Mouse (Mus musculus): ENCODE data around the gene Calml4. TPM values are rescaled to one million over a fixed set of nuclear protein-coding genes. Genes with fewer than 3 reads are reported as not detected.

Gene Calml4
- polyA plus RNA-seq, 1 experiment from 2014 or later, result 3.5 TPM

DNA sequence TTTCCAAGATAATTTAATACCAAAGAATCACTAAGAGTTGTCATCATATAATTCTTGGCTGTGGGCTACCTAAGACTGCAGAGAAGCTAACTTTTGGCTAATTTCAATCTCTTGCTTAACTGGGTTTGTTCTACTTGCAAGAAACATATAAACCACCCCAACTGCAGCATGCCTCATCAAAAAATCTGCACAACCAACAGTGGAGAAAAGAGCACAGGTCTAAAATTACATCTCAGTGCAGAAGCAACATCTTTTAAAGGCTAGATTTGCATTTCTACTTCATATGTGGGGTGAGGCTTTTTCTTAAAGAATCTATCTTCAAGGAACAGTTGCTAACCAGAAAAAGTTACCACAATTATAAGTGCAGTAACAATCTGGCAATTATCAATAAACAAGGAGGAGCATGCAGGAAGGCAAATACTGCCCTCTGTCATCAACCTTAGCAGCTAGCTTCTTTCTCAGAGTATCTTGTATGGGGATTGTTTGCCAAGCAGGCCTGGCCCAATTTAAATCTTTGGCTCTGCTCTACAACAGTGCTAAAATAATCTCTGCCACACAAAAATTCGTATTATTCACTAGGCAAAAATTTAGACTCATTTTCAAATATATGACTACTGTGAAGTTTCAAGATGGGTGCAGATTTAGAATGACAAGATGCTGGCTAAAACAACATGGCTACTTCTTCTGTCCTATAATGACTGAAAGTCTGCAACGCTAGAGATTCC, 67.2 kb downstream of the Calml4 start:
- H3K9me3 ChIP-seq, result no peaks in the 10 kb centered on the region
- H3K4me1 ChIP-seq, result no peaks in the 10 kb centered on the region
- H3K27me3 ChIP-seq (replicated peaks), result no peaks in the 10 kb centered on the region
- no peak overlapping the region for H3K4me2 ChIP-seq (replicated peaks)
- H3K27ac ChIP-seq, result no peak overlapping the region
- no peak for ATAC-seq (ENCODE audit: low FRiP score, low read depth)
- H3K9ac ChIP-seq, result no peak overlapping the region
- H3K36me3 ChIP-seq, result peaks cover 4% of the 10 kb centered on the region; the same call in 1 of the 2 replicates
- H3K4me3 ChIP-seq, result no peak overlapping the region
- 89% methylated on average over 2 of the region's 2 CpGs for WGBS

Other genes with a start within 250 kb of the Calml4 start
- gene Itga11, start 180.3 kb upstream of the Calml4 start, polyA plus RNA-seq (2016; fragmentation: Nextera tagmentation; extraction: Ambion mirVana), result 2.0 TPM in 2 replicates
- gene Fem1b, start 46.1 kb upstream of the Calml4 start, polyA plus RNA-seq (2016; fragmentation: Nextera tagmentation; extraction: Ambion mirVana), result 49.9 and 52.8 TPM in 2 replicates
- 7.8 and 9.7 TPM in 2 replicates for gene Cln6, start 19.3 kb upstream of the Calml4 start, polyA plus RNA-seq (2016; fragmentation: Nextera tagmentation; extraction: Ambion mirVana)
- 56.5 and 64.5 TPM in 2 replicates for gene Pias1, start 129.8 kb downstream of the Calml4 start, polyA plus RNA-seq (2016; fragmentation: Nextera tagmentation; extraction: Ambion mirVana)